Comparison of ENCODE assay signal across 8 mouse cellular contexts in genomic region chr1:155082158-155082964, GRCm38 (mm10). TPM values are rescaled to one million over a fixed set of nuclear protein-coding genes. Genes with fewer than 3 reads are reported as not detected.
DNase-seq lines count a peak whose midpoint lies in the region; ATAC-seq and TF ChIP-seq lines count a peak whose summit lies in the region.

No protein-coding gene starts in this region.

- no peaks in the 10 kb centered on the region for H3K27me3 ChIP-seq in heart, adult 2 months (ENCODE audit: control insufficient read depth, insufficient read depth, low read length)
- no peaks in the 10 kb centered on the region for H3K27me3 ChIP-seq in hindbrain, embryonic 15.5 days

- no peak for TF ChIP-seq POLR2A in heart, adult 2 months (IDR thresholded peaks at IDR 0.05; ENCODE audit: insufficient read depth, low read depth, low read length)
- TF ChIP-seq POLR2A in cortical plate, adult 2 months (IDR thresholded peaks at IDR 0.05; ENCODE audit: extremely low read depth, insufficient read depth, low read length) = no peak

- peaks cover 3% of the 10 kb centered on the region; the same call in 1 of the 2 replicates for H3K36me3 ChIP-seq in heart, adult 2 months (ENCODE audit: control insufficient read depth, insufficient read depth, low read length)
- H3K36me3 ChIP-seq in hindbrain, embryonic 15.5 days = no peaks in the 10 kb centered on the region

- H3K9me3 ChIP-seq in hindbrain, embryonic 15.5 days = no peaks in the 10 kb centered on the region

- WGBS in heart, adult 2 months = 39% methylated on average over 11 of the region's 11 CpGs
- WGBS in hindbrain, embryonic 15.5 days = 5% methylated on average over 11 of the region's 11 CpGs

- no peak for TF ChIP-seq CTCF in heart, adult 2 months (IDR thresholded peaks at IDR 0.05)
- TF ChIP-seq CTCF in cortical plate, adult 2 months (IDR thresholded peaks at IDR 0.05; ENCODE audit: extremely low read depth, insufficient read depth, low read length) = no peak

- H3K4me3 ChIP-seq in heart, adult 2 months = peak overlapping the region; percentile 77
- H3K4me3 ChIP-seq in cortical plate, adult 2 months (ENCODE audit: insufficient read depth, low read length) = 0 out of 2 replicates have a peak overlapping the region, but pooled peaks have one; percentile 56
- H3K4me3 ChIP-seq in hindbrain, embryonic 15.5 days = peak overlapping the region; percentile 44

- peak overlapping the region; percentile 91 for H3K27ac ChIP-seq in heart, adult 2 months
- peak overlapping the region; percentile 77 for H3K27ac ChIP-seq in cortical plate, adult 2 months (ENCODE audit: insufficient read depth, low read length)
- H3K27ac ChIP-seq in hindbrain, embryonic 15.5 days (replicated peaks) = peak overlapping the region; percentile 95

- peak; percentile 81 for TF ChIP-seq EP300 in heart, adult 2 months (IDR thresholded peaks at IDR 0.05; ENCODE audit: insufficient read depth, low read depth, low read length)

- peak overlapping the region; percentile 75; the same call in 1 of the 2 replicates for H3K9ac ChIP-seq in heart, adult 2 months (ENCODE audit: low read depth, low read length)
- peak overlapping the region; percentile 60; the same call in 1 of the 2 replicates for H3K9ac ChIP-seq in hindbrain, embryonic 15.5 days

- peak in 1 of 2 experiments; percentile 56 for DNase-seq in heart, adult 2 months
- DNase-seq in heart, postnatal 4 days = no peak
- peak; percentile 44 to 51 for DNase-seq in lung, postnatal 4 days
- DNase-seq in embryo, embryonic 11 days = no peak
- no peak for DNase-seq in embryo, embryonic 10 days (ENCODE audit: low spot score)
- no peak for DNase-seq in gastrocnemius, postnatal 25 days

- H3K79me2 ChIP-seq in heart, adult 2 months (replicated peaks; ENCODE audit: control insufficient read depth, insufficient read depth, low read length) = no peaks in the 10 kb centered on the region

- intact Hi-C loops in heart, adult 2 months (cut with DNase I) = loop anchor here (1.0 kb wide), 1 partner anchor 18 kb away; no protein-coding TSS in a partner anchor

- H3K4me1 ChIP-seq in heart, adult 2 months (ENCODE audit: control insufficient read depth, insufficient read depth, low read length) = peaks cover 17% of the 10 kb centered on the region
- peaks cover 7% of the 10 kb centered on the region; the same call in 1 of the 2 replicates for H3K4me1 ChIP-seq in cortical plate, adult 2 months (ENCODE audit: control insufficient read depth, insufficient read depth, low read length)
- H3K4me1 ChIP-seq in hindbrain, embryonic 15.5 days (replicated peaks) = peaks cover 66% of the 10 kb centered on the region

- no peak for ATAC-seq in hindbrain, embryonic 15.5 days (ENCODE audit: low FRiP score, low read depth)

- peak overlapping the region; percentile 76 for H3K4me2 ChIP-seq in hindbrain, embryonic 15.5 days

RNA-seq across cellular contexts. Expression of gene Ier5, which starts 17.1 kb away (rescaled TPM):
- total RNA-seq in heart, adult 2 months (2021) = 10 to 100 TPM; 12.5 to 16.8 TPM
- polyA plus RNA-seq in heart, adult 2 months (2012; rRNA removed) = 9.8 and 13.5 TPM in 2 replicates
- 10 to 100 TPM; 26.1 to 26.6 TPM for total RNA-seq in heart, postnatal 4 days (2021)
- 53.3 and 53.6 TPM in 2 replicates for polyA plus RNA-seq in cortical plate, adult 2 months (2012; rRNA removed)
- 7.8 and 9.7 TPM in 2 replicates for polyA plus RNA-seq in hindbrain, embryonic 15.5 days (2015; fragmentation: Nextera tagmentation; extraction: Ambion mirVana)
- 1 to 10 TPM; 5.5 to 7.5 TPM for total RNA-seq in gastrocnemius, postnatal 25 days (2021)

Comparison
In these comparisons a context has a peak if more than half of its experiments do, and no peak if none do; other contexts are left out.
1. DNase-seq: peak in lung, postnatal 4 days (2 of 2); none in heart, postnatal 4 days (single experiment), embryo, embryonic 11 days (single experiment), embryo, embryonic 10 days (single experiment) and gastrocnemius, postnatal 25 days (single experiment).
2. Peak in every context shown above with its lines, with median percentiles within 50 percentile points of each other: H3K27ac ChIP-seq and H3K4me3 ChIP-seq.